11 mouse cellular contexts compared by ENCODE assay signal in genomic region chr10:95103808-95104207, GRCm38 (mm10).
DNase-seq lines count a peak whose midpoint lies in the region; ATAC-seq lines count a peak whose summit lies in the region.
"Had no signal": no experiment of that assay in that cellular context is flagged by ENCODE, and none has a peak within 500 bp of the region (broad histone marks: within the 10 kb centered on the region; RNA-seq: fewer than 3 reads in every experiment).

No protein-coding gene starts in this region.

- no peak overlapping the region for H3K4me2 ChIP-seq in kidney, embryonic 16.5 days (replicated peaks; ENCODE audit: low read depth, low read length)
- H3K4me2 ChIP-seq in midbrain, embryonic 15.5 days = no peak overlapping the region
- H3K4me2 ChIP-seq: hindbrain, embryonic 15.5 days; neural tube, embryonic 12.5 days had no signal

- no peaks in the 10 kb centered on the region for H3K4me1 ChIP-seq in kidney, embryonic 16.5 days (ENCODE audit: insufficient read depth, low read length)
- peaks cover 11% of the 10 kb centered on the region for H3K4me1 ChIP-seq in midbrain, embryonic 15.5 days
- H3K4me1 ChIP-seq: hindbrain, embryonic 15.5 days had no signal

- H3K36me3 ChIP-seq in kidney, embryonic 16.5 days (ENCODE audit: insufficient read depth, low read length) = no peaks in the 10 kb centered on the region
- H3K36me3 ChIP-seq in midbrain, embryonic 15.5 days (replicated peaks) = no peaks in the 10 kb centered on the region
- H3K36me3 ChIP-seq: hindbrain, embryonic 15.5 days; neural tube, embryonic 12.5 days had no signal

- ATAC-seq in kidney, embryonic 16.5 days (ENCODE audit: low FRiP score, low TSS enrichment) = no peak
- no peak for ATAC-seq in midbrain, embryonic 15.5 days (replicated peaks)

- no peak overlapping the region for H3K27ac ChIP-seq in kidney, embryonic 16.5 days (ENCODE audit: low read length)
- no peak overlapping the region for H3K27ac ChIP-seq in midbrain, embryonic 15.5 days
- H3K27ac ChIP-seq: hindbrain, embryonic 15.5 days; neural tube, embryonic 12.5 days had no signal

- H3K9ac ChIP-seq in kidney, embryonic 16.5 days (replicated peaks; ENCODE audit: low read length) = no peak overlapping the region
- no peak overlapping the region for H3K9ac ChIP-seq in midbrain, embryonic 15.5 days
- H3K9ac ChIP-seq: hindbrain, embryonic 15.5 days; neural tube, embryonic 12.5 days had no signal

- peak; percentile 21 to 68 for DNase-seq in adrenal gland, adult (ENCODE audit: inconsistent age in 2 of 2, low spot score in 1 of 2)
- DNase-seq in adrenal gland, adult 8-10 months = no peak
- peak; percentile 54 for DNase-seq in kidney, adult 9 months
- DNase-seq in A20 (ENCODE audit: low read depth, low spot score) = peak; percentile 20
- peak; percentile 49 to 53 for DNase-seq in heart, postnatal 10 days
- no peak for DNase-seq in urinary bladder, adult 2 months (ENCODE audit: low spot score)
- DNase-seq: thymus, adult 2 months had no signal

- H3K27me3 ChIP-seq in kidney, embryonic 16.5 days (ENCODE audit: insufficient read depth, low read length) = no peaks in the 10 kb centered on the region
- H3K27me3 ChIP-seq in midbrain, embryonic 15.5 days (replicated peaks) = no peaks in the 10 kb centered on the region
- H3K27me3 ChIP-seq: hindbrain, embryonic 15.5 days; neural tube, embryonic 12.5 days had no signal

- no peaks in the 10 kb centered on the region for H3K9me3 ChIP-seq in kidney, embryonic 16.5 days (ENCODE audit: low read length)
- H3K9me3 ChIP-seq in midbrain, embryonic 15.5 days = no peaks in the 10 kb centered on the region
- H3K9me3 ChIP-seq: hindbrain, embryonic 15.5 days; neural tube, embryonic 12.5 days had no signal

- intact Hi-C loops in heart, postnatal 10 days (cut with DNase I) = loop anchor here (2.0 to 10.0 kb wide), 5 partner anchors 112 to 373 kb away; partner anchors contain the start of gene Cradd

- no peak overlapping the region for H3K4me3 ChIP-seq in kidney, embryonic 16.5 days (ENCODE audit: low read length)
- H3K4me3 ChIP-seq in midbrain, embryonic 15.5 days = no peak overlapping the region
- H3K4me3 ChIP-seq: hindbrain, embryonic 15.5 days; neural tube, embryonic 12.5 days had no signal

Comparison
In these comparisons a context has a peak if more than half of its experiments do, and no peak if none do; other contexts are left out.
1. DNase-seq: peak in adrenal gland, adult (2 of 2), kidney, adult 9 months (single experiment), A20 (single experiment) and heart, postnatal 10 days (2 of 2); none in adrenal gland, adult 8-10 months (single experiment) and urinary bladder, adult 2 months (single experiment).